Mouse (Mus musculus) right cerebral cortex, adult 18-20 months (tissue): Measurements from ENCODE around the gene Sez6l.
"Not testable (repeated sequence)": the region's sequence is repeated elsewhere in the genome, so short reads cannot be mapped to it uniquely, and the experiment has no call there.

Experiments
- DNase-seq: peaks from one replicate; pipeline ENCODE4 v3.0.0; 2022; ENCODE audit warnings: mixed read lengths

Gene Sez6l

DNA sequence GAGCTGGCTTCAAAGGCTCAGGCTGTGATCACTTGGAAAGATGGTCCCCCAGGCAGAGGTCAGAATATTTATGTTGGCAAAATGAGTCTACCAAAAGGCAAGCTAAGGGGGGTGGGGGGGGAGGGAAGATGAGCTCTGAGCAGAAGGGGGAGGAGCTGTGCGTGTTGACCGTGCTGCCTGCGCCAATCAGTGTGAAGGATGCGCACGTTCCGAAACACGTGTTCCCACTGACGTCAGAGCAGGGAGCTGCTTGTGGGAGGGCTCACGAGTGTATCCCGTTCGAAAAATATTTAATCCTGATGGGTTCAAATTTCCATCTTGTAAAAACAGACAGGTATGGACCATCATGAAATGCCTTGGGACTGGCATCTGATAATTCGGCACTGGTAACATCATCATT is 157.4 kb downstream of the Sez6l start:
- DNase-seq, result no peak

DNA sequence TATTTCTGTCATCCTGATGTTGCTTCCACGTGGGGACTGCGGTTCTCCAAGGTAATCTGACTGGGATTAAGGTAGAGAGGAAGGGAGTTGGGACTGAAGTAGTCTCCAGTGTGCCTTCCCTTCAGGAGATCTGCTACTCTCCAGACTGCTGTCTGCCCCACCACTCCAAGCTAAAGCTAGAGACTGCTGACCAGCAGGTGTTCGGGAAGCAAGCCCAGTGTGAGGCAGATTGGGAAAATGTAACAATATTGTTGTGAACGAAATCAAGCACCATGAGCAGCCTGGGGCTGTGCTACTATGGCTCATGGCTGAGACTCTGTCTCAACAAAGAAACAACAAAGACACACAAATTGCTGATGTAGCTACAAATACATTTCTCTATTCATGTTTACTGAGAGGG is 159.0 kb downstream of the Sez6l start:
- DNase-seq, result no peak

GRCm38 (mm10) chr5:112416673-112417072 is 160.3 kb downstream of the Sez6l start:
- DNase-seq, result no peak

- DNase-seq, result not testable (repeated sequence)
Measured at GRCm38 (mm10) chr5:112412781-112413180, 164.2 kb downstream of the Sez6l start.

GRCm38 (mm10) chr5:112411514-112412335 is 165.3 kb downstream of the Sez6l start:
- peak; percentile 85 for DNase-seq

- DNase-seq, result no peak
Measured at GRCm38 (mm10) chr5:112411072-112411471, 165.9 kb downstream of the Sez6l start.

DNA sequence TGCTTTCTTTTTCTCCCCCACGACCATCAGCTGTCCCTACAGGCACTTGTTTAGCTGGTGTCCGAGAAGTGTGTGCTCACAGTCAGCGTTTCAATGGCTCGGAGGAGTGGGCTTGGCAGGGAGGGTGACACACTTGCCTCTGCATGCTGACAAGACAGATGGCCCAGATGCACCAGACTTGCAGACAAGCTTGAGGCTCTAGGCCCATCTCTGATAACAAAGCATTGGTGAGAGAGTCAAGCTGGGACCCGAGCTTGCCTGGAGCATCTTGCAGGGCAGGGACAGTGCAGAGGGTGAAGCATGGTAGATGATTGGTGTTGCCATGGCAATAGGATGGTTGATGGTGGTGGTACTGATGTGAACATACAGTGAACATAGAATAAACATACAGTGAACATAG is 167.7 kb downstream of the Sez6l start:
- DNase-seq, result no peak

GRCm38 (mm10) chr5:112406017-112406416 is 171.0 kb downstream of the Sez6l start:
- DNase-seq, result no peak

- DNase-seq, result no peak
Measured at GRCm38 (mm10) chr5:112402437-112402836, 174.5 kb downstream of the Sez6l start.

DNA sequence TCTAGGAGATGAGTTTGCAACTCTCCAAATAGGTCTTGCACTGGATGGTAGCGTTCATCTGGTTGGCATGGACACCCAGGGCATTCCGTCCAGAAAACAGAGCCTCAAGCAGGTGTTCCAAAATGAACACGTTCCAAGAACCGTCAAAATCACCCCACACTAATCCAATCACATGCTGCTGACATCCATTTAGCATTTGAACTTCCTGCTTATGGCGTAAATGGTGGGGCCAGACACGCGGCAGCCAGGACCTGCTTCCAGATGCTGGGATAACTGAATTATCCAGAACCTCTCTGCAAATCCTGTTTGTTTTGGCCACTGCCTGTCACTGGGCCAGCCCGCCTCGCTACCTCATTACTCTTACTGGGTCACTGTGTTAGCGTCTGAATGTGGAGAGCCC is 177.7 kb downstream of the Sez6l start:
- no peak for DNase-seq

GRCm38 (mm10) chr5:112396066-112396465 is 180.9 kb downstream of the Sez6l start:
- DNase-seq, result no peak

DNA sequence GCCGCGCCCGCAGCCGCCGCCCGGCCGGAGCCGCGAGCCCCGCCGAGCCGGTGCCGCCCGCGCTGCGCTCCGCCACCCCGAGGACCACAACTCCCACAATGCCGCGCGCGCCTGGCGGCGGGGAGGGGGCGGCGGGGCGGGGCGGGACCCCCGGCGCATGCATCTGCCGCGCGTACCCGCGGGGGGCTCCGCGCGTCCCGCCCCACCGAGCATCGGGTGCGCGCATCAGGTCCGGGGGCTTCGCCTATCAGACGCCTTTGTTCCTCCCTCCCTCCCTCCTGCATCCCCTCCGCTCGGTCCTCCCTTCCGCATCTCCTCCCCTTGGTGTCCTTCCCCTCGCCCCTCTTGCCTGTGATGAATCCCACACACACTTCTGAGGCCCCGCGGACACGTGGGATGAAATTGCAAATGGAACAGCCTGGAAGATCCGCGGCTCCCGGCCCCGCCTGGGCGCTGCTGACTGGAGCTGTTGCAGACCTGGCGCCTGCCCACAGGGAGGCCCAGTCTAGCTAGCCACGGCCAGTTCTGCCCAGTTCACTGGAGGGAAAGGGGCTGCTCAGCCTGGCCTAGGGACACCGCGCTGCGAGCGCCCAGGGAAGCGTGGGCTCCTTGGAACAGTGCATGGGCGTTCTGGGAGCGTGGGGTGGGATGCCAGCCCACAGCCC is 182.1 kb downstream of the Sez6l start, which contains the start of gene Asphd2:
Gene Asphd2 (minus strand): TSS at position 88 of the 665 bp plus-strand sequence.
- peak; percentile 85 for DNase-seq

DNA sequence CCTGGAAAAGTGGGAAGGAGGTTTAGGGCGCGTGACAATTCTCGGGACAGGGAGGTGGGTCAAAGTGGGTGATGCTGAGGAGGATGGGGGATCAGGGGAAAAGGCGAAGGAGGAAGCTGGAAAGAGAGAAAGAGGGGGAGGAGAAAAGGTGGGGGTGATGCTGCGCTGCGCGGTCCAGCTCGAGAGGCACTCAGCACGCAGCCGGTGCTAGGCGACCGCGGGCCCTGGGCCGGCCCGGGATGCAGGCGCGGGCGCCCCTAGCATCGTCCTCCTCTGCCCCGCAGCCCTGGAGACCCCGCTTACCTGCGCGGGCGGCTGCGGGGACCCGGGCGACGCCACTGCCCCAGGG is 182.6 kb downstream of the Sez6l start:
- DNase-seq, result no peak

DNA sequence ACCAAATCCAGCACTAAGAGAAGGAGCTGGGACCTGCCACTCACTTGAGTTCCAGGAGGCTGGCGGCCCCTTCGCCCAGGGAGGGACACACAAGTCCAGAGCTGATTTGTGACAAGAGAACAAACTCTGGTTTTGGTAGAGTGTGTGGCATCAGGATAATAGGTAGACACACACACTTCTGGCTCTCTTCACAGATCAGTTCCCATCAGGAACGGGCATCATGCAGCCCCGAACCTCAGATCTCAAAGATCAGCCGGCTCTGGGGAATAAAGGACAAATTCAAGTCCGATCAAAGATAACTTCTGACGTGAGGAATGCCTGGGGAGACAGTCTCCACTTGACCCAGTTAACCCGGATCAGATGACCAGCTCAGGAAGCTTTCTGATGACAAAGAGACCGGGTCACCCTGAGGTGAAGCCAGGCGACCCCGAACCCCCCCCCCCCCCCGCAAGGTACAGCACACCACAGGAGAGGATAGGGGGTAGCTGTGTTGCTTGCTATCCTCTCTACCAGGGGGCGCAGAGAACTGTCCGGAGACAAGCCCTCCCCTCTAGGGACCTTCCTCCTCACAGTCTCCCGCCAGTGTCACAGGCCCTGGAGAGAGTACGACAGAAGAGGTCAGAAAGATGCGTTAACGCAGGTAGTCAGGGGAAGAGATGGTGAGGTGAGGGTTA is 183.1 kb downstream of the Sez6l start:
- DNase-seq, result no peak

DNA sequence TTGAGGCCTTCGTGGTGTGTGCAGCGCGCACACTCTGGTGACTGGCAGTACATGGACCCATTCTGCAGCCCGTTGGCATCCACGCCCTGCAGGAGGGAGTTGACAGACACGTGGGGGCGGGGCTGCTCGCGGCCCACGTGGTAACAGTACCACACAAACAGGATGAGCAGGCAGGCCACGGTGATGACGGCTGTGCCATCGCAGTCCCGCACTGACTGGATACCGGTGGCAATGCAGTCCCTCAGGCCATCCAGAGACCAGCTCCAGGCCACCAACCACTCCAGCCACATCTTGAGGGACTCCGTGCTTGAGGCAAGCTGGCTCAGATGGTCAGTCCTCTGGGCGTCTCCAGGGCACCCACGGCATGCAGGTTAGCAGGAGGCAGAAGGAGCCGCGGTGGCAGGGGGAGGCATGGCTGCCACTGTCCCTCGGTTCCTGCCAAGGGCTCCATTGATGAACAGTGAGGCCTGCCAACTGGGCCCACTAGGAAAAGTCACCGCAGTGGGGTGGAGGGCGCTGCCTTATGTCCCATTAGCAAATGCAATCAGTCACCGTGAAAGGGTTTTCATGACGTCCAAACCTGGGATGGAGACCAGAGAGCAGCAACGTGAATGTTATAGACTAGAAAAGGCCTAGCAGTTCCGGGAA is 185.2 kb downstream of the Sez6l start:
- DNase-seq, result no peak

DNA sequence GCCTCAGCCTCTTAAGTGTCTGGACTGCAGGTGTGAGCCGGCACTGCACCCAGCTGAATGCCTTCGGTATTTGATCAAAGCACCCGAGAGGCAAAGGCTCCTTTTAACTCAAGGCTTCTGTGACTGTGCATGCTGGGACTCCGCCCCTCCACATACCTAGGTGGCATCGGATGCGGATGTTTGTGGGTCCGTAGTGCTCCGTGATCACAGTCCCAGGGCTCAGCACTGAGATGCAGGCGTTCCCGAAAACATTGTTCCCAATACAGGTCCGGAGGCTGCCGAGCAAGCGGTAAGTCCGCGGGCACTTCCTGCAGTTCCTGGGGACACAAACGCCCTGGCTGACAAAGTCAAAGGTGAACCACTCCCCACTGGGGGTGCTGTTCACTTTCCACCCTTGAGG is 186.0 kb downstream of the Sez6l start:
- DNase-seq, result no peak

DNA sequence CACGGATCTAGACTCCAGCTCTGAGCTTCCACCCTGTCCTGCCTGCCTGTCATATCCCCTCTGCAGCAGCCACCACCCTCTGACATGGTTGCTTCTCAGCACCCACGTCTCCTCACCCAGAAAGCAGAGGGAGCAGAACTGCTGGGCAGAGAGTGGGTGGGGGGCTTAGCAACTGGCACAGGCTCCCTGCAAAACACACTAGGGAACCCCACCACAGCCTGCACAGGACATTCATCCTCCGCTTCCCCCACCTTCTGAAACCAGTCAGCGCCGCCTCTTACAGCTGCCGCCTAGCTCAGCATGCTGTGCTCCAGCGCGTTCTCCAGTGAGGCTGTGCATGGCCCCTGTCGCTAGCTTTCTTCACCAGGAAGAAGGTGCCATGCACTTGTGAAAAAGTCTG is 187.6 kb downstream of the Sez6l start:
- DNase-seq, result peak; percentile 67

GRCm38 (mm10) chr5:112385973-112386372 is 191.0 kb downstream of the Sez6l start:
- no peak for DNase-seq

DNA sequence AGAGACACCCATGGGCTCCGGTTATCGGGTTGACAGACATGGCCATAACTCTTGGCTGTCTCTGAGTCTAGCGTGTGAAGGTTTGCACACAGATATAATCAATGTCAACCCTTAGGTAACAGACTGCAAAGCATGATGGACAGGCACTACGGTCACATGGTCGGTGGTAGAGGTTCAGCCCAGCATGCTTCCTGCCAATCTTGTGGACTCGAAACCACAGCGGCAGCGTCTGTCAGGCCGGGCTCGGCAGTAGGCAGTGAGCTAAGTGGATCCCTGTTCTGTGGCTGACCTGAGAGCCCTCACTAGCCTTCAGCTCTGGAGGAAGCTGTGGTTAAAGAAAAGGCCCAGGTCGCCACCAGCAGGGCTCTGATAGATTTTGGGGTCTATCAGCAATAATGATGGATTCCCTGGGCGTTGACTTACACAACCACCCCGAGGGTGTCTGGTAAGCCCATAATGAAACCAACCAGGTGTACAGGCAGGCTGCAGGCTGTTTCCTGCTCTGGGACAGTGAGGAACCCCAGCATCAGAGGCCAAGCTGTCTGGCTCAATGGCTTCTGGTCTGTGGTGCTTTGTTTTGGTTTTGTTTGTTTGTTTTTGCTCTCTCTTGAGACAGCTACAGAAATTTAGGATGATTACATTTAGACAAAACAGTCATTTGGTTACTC is 192.0 kb downstream of the Sez6l start:
- no peak for DNase-seq

DNA sequence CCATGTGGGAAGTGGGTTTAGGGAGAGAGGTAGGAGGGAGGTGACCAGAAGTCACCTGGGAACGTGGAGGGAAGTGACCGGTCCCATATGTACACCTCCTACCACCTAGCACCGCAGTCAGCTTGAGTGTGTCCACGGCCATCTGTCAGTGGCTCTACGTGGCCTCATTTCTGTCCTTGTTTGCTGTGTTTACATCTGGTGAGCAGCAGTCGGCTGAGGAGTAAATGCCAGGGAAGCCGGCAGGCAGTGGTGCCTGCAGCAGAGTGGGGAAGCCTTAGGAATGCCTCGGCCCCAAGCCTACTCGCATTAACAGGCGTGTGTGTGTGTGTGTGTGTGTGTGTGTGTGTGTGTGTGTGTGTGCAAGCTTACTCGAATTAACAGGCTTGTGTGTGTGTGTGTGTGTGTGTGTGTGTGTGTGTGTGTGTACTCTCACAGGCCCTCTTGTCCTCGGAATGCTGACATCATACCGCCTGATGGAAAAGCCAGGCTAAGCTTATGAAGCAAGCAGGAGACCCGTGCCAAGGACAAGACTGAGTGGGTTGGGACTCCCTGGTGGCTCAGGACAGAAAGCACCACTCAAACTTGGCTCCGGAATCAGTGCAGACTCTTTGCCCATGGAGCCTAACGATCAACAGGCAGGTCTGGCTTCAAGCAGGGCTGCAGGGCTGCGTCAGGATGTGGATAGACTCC is 194.2 kb downstream of the Sez6l start:
- DNase-seq, result peak; percentile 69

DNA sequence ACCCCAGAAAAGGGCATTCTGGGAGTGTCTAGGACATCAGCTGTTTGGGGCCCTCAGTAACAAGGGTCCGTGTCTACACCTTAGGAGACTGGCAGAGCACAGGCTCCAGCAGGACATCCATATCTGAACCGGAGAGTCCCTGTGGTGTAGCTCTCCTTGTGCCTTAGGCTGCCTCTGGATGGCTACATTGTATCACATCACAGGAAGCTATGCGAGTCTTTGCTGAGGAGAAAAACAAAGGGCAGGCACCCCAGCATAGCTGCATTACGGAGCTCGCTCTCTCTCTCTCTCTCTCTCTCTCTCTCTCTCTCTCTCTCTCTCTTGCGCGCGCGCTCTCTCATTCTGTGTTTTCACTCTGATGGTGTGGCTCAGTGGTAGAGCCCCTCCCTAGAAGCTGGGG is 194.9 kb downstream of the Sez6l start:
- DNase-seq, result no peak

GRCm38 (mm10) chr5:112381154-112381553 is 195.8 kb downstream of the Sez6l start:
- no peak for DNase-seq
